Mouse (Mus musculus) left cerebral cortex, postnatal 4 days (tissue): ENCODE results near the gene Rbm7. TPM values are rescaled to one million over a fixed set of nuclear protein-coding genes. Genes with fewer than 3 reads are reported as not detected.
A peak's percentile ranks its signal among the peaks of the same experiment; 100 is the strongest.
"Not testable (repeated sequence)": the region's sequence is repeated elsewhere in the genome, so short reads cannot be mapped to it uniquely, and the experiment has no call there.

Source experiments
- DNase-seq: peaks from one replicate; pipeline ENCODE4 v3.0.0-alpha.2; 2022
- intact Hi-C: fragments of 180-260 bp; cut with DNase I; formaldehyde crosslinking; loops from one replicate; pipeline ENCODE4 v1.15.1; 2025
- total RNA-seq, 2 experiments: library from RNA; stranded (reverse); gene quantifications; 2 replicates each; pipeline ENCODE4 v1.2.3; 2021

The Rbm7 gene
- 10 to 100 TPM; 39.2 to 42.9 TPM for total RNA-seq

DNA sequence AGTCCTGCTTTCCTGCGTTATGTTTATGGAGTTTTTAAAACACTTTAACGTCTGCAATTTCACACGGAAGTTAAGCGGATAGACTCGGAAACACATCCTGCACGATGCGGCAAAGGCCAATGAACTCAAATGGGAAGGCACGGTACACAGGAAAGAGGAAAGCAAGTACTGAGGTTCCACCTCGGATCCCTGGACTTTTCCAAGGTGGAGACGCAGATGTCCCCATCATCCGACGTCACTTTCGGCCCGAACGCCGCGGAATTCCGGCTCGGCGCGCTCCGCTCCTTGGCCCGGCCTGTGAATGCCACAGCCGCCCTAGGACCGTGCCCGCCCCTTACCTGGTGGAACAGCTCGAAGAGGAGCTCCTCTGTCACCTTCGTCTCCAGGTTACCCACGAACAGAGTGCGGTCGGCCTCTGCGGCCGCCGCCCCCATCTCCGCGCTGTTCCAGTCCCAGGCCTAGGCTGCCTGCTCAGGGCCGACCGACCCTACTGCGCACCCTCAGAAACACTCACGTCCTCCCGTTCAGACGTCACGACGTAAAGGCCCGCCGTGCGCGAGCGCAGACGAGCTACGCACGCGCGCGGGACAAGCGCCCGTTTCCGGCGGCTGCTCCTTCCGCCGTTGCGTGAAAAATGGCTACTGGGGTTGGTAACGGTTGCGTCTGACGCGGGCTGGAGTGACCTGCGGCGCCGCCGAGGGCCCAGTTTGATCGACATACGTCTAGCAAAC, at the start of gene Rbm7, which contains the start of gene Gm5617:
Rbm7 (minus strand) TSS at position 483 of the 731 bp plus-strand sequence.
Gm5617 (plus strand) TSS at position 626 of the 731 bp plus-strand sequence.
- intact Hi-C loops: no loop called here
- DNase-seq: peak; percentile 96

DNA sequence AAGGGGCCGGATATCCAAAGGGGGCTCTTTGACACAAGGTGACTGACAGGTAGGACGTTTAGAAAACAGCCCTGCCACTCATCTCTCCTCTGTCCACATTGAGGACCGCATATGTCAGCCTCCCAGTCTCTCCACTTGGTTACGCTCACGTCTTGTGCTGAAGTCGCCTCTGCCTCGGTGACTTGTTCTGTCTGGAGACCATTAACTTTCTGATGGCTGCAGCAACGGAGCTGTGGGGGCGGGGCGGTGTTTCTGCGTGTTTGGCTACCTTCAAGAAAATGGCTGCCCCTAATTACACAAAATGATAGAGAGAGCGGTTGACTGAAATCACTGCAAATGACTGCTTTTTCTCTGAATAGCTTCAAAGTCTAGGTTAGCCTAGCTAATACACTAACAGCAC, 43.6 kb upstream of the Rbm7 start:
- intact Hi-C loops: no loop called here
- DNase-seq: peak; percentile 33

DNA sequence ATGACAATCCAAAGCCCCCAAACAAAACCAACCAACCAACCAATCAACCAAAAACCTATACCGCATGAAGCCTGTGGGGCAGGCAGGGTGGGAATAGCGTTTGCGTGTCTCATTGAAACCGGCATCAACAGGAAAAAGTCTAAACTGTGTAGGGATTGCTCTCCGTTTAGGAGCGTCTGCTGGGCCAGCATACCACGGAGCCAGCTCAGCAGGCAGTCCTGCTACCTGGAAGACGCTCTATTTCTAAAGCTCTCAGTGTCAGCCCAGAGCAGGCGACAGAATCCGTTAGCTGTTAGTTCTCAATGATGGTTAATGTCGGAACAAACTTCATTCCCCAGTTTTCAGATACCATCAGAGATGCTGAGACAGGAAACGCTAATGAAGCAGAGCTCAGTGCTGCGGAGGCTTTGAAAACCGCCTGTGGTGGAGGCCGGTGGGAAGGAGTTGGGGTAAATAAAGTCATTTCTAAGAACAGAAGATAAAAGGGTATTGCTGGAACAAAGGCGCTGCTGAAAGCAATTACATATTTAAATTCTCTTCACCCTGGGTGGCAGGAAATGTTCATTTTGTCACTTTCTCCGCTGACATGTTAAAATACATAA, 43.0 kb upstream of the Rbm7 start:
- intact Hi-C loops: no loop called here

DNA sequence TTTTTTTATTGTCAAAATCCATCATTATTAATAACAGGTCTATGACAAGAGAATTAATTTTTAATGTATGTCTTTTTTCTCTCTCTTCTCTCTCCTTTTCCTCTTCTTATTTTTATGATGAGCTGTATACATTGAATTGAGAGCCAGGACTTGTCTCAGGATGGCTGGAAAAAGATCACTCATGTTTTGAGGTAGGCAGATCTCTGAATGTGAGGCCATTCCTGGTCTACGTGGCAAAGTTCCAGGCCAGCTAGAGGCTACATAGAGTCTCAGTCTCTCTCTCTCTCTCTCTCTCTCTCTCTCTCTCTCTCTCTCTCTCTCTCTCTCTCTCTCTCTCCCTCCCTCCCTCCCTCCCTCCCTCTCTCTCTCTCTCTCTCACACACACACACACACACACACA, 42.5 kb upstream of the Rbm7 start:
- intact Hi-C loops, DNase-seq: not testable (repeated sequence)

More for the DNA sequence above, 43.0 kb upstream of the Rbm7 start:
- DNase-seq: no peak

DNA sequence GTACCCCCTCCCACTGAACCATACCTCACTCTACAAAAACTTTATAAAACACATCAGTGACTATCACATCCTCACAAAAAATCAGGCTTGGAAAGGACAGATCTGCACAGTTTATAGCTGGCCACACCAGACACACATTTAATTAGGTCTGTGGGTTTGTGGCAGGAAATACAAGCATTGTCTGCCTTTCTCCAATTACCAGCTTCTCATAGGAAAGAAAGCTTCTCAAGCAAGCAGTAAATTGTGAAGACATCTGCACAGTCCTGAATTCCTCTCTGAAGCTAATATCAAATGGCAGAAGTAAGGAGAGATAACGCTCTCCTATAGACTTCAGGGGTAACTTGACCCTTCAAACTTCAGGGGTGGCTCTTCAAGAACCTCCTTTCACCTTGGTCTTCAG, 41.3 kb upstream of the Rbm7 start:
- DNase-seq: no peak
- intact Hi-C loops: no loop called here

DNA sequence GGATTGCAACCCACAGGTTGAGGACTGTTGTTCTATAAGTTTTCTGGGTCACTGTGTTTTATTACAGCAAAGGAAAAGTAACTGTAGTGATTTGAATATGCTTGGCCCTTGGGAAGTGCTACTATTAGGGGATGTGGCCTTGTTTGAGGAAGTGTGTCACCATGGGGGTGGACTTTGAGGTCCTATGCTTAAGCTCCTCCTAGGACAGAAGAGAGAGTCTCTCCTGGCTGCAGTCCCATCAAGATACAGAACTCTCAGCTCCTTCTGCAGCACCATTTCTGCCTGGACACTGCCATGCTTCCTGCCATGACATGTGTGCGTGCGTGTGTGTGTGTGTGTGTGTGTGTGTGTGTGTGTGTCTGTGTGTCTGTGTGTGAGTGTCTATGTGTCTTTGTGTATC, 37.6 kb upstream of the Rbm7 start:
- no peak for DNase-seq
- intact Hi-C loops: no loop called here

DNA sequence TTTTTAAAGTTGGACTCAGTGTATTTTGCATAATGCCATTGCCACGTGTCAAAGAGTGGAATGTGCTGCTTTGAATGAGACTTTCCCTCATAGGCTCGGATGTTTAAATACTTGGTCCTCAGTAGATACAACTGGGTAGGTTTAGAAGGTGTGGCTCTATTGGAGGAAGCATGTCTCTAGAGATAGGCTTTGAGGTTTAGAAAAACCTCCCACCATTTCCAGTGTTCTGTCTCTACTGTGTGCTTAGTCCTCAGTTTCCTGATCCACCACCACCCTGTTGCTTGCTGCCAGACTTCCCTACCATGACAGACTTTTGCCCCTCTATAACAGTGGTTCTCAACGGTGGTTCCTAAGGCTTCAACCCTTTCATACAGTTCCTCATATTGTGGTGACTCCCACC, 37.1 kb upstream of the Rbm7 start:
- DNase-seq: no peak
- intact Hi-C loops: no loop called here

DNA sequence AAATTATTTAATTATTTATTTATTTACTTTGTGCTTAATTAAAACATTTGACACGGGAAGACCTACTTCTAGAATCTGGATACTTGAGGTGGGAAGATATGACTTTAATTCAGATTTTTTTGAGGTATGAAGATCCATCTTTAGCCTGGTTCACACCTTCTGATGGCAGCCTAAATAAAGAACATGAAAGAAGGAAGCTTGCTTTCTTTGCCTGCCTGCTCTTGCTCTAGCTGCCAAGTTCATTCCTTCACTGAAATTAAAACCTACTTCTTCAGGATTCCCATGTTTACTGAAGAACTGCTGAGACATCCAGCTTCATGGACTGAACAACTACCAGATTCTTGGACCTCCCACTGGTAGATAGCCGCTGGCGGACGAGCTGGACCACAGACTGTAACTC, 36.2 kb upstream of the Rbm7 start:
- intact Hi-C loops: no loop called here
- no peak for DNase-seq

DNA sequence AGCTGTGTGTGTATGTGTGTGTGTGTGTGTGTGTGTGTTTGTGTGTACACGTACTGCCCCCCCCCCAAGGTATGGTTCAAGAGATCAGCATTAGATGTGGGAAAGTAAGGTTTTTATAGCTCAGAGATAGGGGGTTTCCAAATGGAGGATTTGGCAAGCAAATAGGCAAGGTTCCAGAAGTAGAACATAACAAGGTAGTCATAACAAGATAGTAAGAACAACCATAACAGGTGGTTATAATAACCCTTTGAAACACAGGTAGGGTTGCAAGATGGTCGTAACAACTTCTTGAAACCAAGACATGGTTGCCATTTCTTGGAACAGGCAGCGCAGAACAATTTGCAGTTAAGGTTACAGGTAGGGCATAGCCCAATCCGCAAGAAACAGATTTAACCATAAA, 31.4 kb upstream of the Rbm7 start:
- no peak for DNase-seq
- intact Hi-C loops: no loop called here

DNA sequence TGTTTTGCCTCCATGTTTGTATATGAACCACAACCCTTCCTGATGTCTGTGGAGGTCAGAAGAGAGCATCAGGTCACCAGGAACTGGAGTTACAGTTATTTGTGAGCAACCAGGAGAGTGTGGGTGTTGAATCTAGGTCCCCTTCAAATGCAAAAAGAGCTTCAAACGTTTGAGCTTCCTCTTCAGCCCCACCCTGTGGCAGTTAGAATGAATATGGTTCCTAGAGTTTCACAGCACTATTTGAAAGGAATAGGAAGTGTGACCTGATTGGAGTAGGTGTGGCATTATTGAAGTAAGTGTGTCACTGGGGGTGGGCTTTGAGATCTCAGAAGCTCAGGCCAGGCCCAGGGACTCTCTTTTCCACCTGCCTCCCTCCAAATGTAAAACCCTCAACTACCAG, 30.5 kb upstream of the Rbm7 start:
- no peak for DNase-seq
- intact Hi-C loops: no loop called here

DNA sequence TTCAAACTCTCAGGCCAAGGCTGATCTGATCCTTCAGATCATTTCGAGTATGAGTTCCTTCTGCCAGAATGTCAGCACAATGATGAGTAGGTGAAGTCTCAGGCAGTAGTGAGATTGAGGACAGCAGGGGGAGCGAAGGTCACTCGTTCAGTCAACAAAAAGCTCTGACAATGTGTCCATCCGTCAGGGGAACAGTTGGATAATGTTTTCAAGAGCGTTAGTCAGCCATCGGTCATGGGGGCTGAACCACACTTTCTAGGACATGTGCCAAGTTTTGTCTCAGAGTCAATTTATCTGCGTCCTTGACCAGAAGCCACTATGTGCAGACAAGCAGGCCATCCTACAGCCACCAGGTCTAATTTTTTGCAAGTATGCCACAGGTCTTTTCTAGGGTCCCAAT, 25.3 kb upstream of the Rbm7 start:
- DNase-seq, intact Hi-C loops: not testable (repeated sequence)

DNA sequence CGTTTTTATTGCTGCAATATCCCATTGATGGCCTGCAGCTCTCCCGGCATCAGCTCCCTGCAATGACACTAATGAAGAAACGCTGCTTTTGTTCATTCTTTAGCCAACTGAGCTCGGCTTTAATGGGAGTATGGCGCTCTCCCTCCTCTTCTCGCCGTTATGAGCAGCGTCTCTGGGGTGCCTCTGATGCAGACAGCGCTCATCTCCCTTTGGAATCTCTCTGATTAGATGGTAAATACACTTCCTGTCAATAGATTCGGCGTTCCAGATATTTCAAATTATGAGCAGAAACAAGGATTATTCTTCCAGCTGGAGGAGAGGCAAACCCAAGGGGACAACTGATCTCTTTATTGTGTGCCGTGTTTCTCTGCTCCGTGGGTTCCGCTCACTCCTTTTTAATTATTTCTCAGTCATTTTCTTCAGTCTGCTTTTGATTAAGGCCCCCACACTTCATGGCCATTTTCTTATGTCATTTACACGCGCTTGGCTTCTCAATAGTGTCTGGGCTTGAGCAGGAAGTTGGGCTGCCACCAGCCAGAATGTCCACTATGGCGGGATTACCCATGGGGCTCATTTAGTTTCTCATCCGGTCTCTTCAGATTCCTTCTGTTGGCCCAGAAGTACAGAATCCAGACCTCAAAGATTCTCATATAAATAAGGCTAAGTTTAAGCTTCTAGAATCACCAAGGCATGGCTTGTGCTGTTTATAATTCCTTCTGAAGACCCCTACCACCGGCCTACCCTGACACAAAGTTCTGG, 22.5 kb upstream of the Rbm7 start:
- DNase-seq: peak; percentile 11
- intact Hi-C loops: no loop called here

DNA sequence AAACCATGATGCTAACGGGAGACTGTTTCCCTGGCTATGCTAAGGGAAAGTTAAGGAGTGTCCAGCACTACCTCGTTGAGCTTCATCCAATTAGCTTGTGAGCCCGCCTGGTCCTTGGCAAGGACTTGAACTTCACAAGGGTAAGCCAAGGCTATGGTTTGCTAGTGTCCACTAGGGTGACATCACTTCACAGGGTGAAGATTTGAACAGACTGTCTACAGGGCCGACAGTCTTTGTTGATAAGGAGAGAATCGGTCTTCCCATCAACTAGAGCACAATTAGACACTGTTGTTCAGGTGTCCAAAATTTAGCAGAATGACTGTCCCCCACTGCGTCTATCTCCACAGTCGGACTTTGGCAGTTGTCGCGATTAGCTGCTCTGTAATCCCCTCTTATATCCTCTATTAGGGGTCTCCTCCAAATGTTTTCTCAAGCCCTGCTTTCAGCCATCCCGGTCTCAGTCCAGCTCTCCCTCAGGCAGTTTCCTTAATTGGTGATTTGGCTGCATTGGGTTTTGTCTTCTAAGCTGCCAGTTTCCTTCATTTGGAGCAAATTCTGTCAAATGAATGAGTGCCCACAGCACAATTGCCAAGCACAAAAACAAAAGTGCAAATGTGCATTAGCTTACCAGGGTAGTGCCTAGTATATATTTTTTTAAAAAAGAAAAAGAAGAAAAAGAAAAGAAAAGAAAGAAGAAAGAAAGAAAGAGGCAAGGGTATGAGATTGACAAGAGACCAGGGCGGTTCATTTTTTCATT, 21.7 kb upstream of the Rbm7 start:
- DNase-seq: peak; percentile 11
- intact Hi-C loops: no loop called here

DNA sequence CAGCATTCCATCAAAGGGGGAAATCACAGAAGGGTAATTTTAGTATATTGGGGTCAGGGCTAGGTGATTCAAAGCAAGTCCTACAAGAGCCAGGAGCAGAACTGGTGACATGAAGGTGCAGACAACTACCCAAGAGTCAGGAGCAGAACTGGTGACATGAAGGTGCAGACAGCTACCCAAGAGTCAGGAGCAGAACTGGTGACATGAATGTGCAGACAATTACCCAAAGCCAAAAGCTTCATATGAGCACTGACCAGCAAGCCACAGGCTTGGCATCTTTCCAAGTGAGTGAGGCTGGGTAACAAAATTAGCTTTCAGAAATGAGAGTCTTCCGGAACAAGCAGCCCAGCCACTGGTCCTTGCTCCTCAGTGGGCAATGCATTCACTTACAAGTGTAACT, 20.2 kb upstream of the Rbm7 start:
- intact Hi-C loops: no loop called here
- peak; percentile 25 for DNase-seq

DNA sequence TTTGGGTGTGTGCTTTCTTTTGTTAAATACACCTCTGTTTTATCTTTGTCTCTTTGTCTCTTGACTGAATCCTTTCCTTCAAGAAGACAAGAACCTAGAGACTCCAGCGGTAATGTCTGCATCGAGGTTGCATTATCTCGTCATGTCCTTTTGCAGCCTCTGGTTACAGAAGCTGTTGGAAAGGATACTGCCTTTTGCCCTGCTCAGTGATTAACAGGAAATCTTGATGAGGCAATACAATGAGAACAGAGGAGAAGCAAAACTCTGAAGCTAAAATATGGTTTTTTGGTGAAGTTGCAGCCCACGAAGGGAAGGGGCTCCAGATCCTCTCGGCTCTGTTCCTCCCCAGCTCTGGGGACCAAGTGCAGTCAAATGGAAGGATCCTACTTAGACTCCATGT, 15.0 kb upstream of the Rbm7 start:
- intact Hi-C loops: no loop called here
- no peak for DNase-seq

DNA sequence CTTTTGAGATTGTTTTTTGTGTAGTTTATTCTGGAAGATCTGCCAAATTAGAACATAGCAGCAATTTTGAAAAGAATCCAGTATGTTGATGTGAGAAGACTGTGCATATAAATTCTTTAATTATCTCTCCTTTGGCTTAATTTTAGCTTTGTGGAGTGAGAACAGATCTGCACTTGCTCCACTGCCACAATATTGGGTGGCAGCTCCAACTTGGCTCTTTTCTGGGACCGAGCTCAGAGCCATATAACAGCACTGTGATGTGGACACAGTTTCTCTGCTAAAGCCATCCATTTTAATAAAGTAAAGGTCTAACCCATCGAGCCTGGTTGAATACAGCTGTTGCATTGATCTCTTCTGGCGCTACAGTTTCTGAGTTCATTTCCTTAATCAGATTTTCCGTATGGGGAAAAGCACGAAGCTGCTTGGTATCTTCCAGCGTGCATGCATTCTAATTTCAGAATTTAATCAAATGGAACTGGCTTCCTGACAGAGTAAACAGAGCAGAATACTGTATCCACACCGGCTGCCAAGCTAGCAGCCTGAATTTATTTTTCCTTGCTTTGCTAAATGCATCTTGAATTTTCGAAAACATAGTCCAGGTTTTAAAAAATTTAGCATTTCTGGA, 9.8 kb upstream of the Rbm7 start:
- DNase-seq: no peak
- intact Hi-C loops: no loop called here

DNA sequence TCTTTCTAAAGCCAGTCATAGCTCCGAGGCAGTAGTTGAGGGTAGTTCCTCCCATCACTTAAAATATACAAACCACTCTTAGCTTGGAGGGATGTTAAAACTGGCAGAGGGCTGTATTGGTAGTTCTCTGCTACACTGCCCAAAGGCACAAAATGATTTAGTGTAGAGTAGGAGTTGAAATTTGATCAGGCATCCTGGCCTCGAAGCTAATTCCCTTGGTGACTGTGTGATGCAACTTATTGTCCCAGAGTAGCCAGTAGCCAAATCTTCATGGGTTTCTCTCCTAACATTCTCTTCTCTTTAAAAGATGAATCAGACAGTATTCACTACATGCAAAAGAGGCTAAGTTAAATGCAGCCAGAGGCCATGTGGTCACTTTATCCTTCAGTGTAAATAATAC, 7.9 kb upstream of the Rbm7 start:
- DNase-seq: no peak
- intact Hi-C loops: no loop called here

DNA sequence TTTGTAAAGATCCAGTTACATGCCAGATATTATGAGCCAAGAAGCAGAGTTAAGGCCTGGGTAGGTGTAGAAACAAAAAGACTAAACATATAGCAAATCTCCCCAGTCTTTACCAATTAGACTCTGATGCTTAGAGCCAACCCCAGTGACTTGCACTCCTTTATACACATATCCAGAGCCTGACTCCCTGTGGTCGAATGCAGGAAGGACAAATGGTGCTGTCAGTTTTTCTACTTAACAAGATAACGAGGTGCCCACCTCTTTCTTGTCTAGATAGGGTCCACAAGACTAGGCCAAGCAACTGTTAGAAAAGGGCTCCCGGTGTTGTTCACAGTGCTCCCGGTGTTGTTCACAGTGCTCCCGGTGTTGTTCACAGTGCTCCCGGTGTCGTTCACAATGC, 6.1 kb upstream of the Rbm7 start:
- intact Hi-C loops: no loop called here
- DNase-seq: no peak

DNA sequence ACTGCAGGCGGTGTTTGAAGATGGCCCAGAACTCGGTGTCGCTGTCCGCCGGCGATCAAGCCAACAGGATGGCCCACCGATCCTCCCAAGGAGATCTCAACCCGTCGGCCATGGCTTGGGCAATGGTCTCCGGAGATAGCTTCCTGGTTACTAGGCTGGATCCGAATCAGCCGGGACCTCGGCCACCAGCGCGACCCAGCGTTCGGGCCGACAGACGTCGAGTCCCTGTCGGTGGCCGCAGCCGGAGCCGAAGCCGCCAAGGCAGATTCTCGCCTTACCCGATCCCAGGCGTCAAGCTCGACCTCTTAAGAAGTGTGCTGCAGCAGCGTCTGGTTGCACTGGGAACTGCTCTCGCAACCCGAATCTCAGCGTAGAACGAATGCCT, 441 bp upstream of the Rbm7 start:
- intact Hi-C loops: no loop called here
- DNase-seq: no peak

DNA sequence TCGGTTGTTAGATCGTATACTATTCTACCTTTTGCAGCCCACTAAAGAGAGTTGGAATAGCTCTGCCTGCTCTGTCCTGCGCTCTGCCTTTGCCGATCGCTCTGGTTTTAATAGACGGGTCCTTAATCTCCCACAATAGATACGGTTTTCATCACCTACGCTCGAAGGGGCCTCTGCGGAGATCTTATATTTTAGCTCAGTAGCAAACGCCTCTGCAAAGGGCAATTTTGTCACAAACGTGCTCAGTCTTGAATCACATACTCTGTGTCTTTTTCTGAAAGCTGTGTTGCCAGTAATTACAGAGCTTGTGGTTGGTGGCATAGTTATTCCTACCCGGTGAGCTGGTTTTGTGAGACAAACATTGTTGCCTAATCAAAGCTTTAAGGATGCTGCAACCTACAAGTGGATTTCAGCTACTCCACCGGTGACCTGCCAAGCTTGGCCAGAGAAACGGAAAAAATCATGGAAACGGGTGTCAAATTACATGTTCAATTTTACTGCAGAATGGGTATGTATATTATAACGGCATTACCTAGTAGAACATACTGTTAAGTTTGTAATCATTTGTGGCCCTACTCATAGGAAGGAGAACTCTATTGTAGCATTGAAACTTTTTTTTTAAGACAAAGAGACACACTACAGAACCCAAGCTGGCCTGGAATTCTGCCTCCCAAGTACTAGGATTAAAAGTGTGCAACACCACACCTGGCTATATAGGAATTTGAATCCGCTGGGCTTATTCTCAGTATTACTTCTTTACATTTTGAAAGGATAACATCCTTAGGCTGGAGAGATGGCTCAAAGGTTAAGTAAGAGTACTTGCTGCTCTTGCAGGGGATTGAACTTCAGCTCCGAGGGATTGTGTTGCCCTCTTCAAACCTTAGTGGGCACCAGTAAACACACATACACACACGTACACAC, 13.6 kb downstream of the Rbm7 start:
- DNase-seq: no peak
- intact Hi-C loops: no loop called here
